Mouse (Mus musculus): ENCODE measurements around the gene Ppp1r15a.

- TF ChIP-seq CTCF (conservative IDR thresholded peaks at IDR 0.05; ENCODE audit: insufficient read depth, insufficient read length, low read depth, low read length) (no peak), POLR2A (IDR thresholded peaks at IDR 0.05; ENCODE audit: low read depth, low read length) (no peak)
These were observed 38.7 kb upstream of the Ppp1r15a start for GRCm38 (mm10) chr7:45564811-45565210.
